Mouse (Mus musculus): ENCODE data around the gene Hivep2. TPM values are rescaled to one million over a fixed set of nuclear protein-coding genes. Genes with fewer than 3 reads are reported as not detected.

Gene Hivep2
- polyA plus RNA-seq, 1 experiment from 2014 or later: 5.6 TPM

GRCm38 (mm10) chr10:14085241-14085659 is 119.4 kb downstream of the Hivep2 start:
- H3K4me1 ChIP-seq (ENCODE audit: control insufficient read depth, insufficient read depth, low read length): peaks cover 3% of the 10 kb centered on the region; the same call in 1 of the 2 replicates
- 77% methylated on average over 12 of the region's 12 CpGs for whole genome bisulfite sequencing
- no peak overlapping the region; the same call in 1 of the 2 replicates for H3K27ac ChIP-seq (ENCODE audit: low read length)
- H3K9me3 ChIP-seq (replicated peaks; ENCODE audit: control insufficient read depth, low read length): no peaks in the 10 kb centered on the region
- H3K4me2 ChIP-seq (ENCODE audit: low read depth, low read length): no peak overlapping the region
- ATAC-seq (ENCODE audit: insufficient read depth, low FRiP score): no peak
- no peaks in the 10 kb centered on the region for H3K36me3 ChIP-seq (ENCODE audit: control insufficient read depth, insufficient read depth, low read length)
- H3K9ac ChIP-seq (ENCODE audit: low read length): no peak overlapping the region
- no peaks in the 10 kb centered on the region for H3K27me3 ChIP-seq (ENCODE audit: control insufficient read depth, insufficient read depth, low read length)
- H3K4me3 ChIP-seq (replicated peaks; ENCODE audit: low read length): no peak overlapping the region

GRCm38 (mm10) chr10:14085882-14086515 is 120.1 kb downstream of the Hivep2 start:
- 0 out of 2 replicates have a peak overlapping the region, but pooled peaks have one; percentile 18 for H3K9ac ChIP-seq (ENCODE audit: low read length)
- peak overlapping the region; percentile 74 for H3K27ac ChIP-seq (ENCODE audit: low read length)
- peaks cover 3% of the 10 kb centered on the region; the same call in 1 of the 2 replicates for H3K4me1 ChIP-seq (ENCODE audit: control insufficient read depth, insufficient read depth, low read length)
- peak overlapping the region; percentile 30 for H3K4me3 ChIP-seq (replicated peaks; ENCODE audit: low read length)
- 37% methylated on average over 10 of the region's 10 CpGs for WGBS
- H3K4me2 ChIP-seq (ENCODE audit: low read depth, low read length): peak overlapping the region; percentile 44
- ATAC-seq (ENCODE audit: insufficient read depth, low FRiP score): no peak
- no peaks in the 10 kb centered on the region for H3K9me3 ChIP-seq (replicated peaks; ENCODE audit: control insufficient read depth, low read length)
- no peaks in the 10 kb centered on the region for H3K27me3 ChIP-seq (ENCODE audit: control insufficient read depth, insufficient read depth, low read length)
- no peaks in the 10 kb centered on the region for H3K36me3 ChIP-seq (ENCODE audit: control insufficient read depth, insufficient read depth, low read length)

GRCm38 (mm10) chr10:14087316-14087715 is 121.4 kb downstream of the Hivep2 start:
- 77% methylated on average over 7 of the region's 7 CpGs for WGBS
- no peak overlapping the region for H3K9ac ChIP-seq (ENCODE audit: low read length)
- no peaks in the 10 kb centered on the region for H3K27me3 ChIP-seq (ENCODE audit: control insufficient read depth, insufficient read depth, low read length)
- no peak overlapping the region for H3K4me2 ChIP-seq (ENCODE audit: low read depth, low read length)
- no peak overlapping the region for H3K27ac ChIP-seq (ENCODE audit: low read length)
- no peak for ATAC-seq (ENCODE audit: insufficient read depth, low FRiP score)
- H3K36me3 ChIP-seq (ENCODE audit: control insufficient read depth, insufficient read depth, low read length): no peaks in the 10 kb centered on the region
- peaks cover 3% of the 10 kb centered on the region; the same call in 1 of the 2 replicates for H3K4me1 ChIP-seq (ENCODE audit: control insufficient read depth, insufficient read depth, low read length)
- no peaks in the 10 kb centered on the region for H3K9me3 ChIP-seq (replicated peaks; ENCODE audit: control insufficient read depth, low read length)
- H3K4me3 ChIP-seq (replicated peaks; ENCODE audit: low read length): no peak overlapping the region

DNA sequence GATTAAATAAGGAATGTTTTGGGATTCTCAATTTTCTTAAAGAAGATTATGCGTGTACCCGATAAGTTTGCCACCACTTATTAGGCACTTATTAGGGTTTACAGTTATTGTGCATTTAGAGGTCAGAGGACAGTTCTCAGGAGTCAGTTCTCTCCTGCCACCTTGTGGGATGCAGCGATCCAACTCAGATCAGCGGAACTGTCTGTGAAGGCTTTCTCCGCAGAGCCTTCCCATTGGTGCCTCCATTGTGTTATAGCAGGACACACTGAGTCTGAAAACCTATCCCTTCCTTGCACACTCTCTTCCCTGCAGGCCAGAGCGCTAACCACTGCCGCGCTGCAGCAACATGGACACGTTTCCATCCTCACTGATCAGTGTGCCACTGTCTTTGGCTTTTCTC is 123.6 kb downstream of the Hivep2 start:
- no peak overlapping the region for H3K27ac ChIP-seq (ENCODE audit: low read length)
- H3K4me1 ChIP-seq (ENCODE audit: control insufficient read depth, insufficient read depth, low read length): peaks cover 3% of the 10 kb centered on the region; the same call in 1 of the 2 replicates
- ATAC-seq (ENCODE audit: insufficient read depth, low FRiP score): no peak
- no peak overlapping the region for H3K9ac ChIP-seq (ENCODE audit: low read length)
- WGBS: 65% methylated on average over 9 of the region's 9 CpGs
- no peaks in the 10 kb centered on the region for H3K27me3 ChIP-seq (ENCODE audit: control insufficient read depth, insufficient read depth, low read length)
- H3K4me2 ChIP-seq (ENCODE audit: low read depth, low read length): no peak overlapping the region
- no peaks in the 10 kb centered on the region for H3K36me3 ChIP-seq (ENCODE audit: control insufficient read depth, insufficient read depth, low read length)
- no peak overlapping the region for H3K4me3 ChIP-seq (replicated peaks; ENCODE audit: low read length)
- no peaks in the 10 kb centered on the region for H3K9me3 ChIP-seq (replicated peaks; ENCODE audit: control insufficient read depth, low read length)

DNA sequence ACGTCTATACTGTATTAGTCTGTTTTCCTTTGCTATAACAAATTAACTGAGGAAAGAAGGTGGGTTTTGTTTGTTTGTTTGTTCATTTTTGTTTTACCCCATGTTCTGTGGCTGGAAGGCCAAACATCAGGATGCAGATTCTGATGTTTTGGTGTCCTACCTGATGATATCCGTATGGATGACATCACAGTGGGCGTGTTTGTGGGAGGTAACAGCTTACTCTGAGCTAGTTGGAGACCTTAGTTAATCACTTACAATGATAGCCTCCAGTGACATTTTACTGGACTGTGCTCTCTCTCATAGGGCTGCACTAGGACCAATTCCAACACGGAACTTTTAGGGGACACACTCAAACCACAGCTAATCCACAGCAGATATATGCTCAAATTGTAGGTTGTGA is 128.2 kb downstream of the Hivep2 start:
- no peak overlapping the region for H3K4me2 ChIP-seq (ENCODE audit: low read depth, low read length)
- 77% methylated on average over 4 of the region's 4 CpGs for WGBS
- no peak overlapping the region for H3K9ac ChIP-seq (ENCODE audit: low read length)
- ATAC-seq (ENCODE audit: insufficient read depth, low FRiP score): no peak
- no peaks in the 10 kb centered on the region for H3K9me3 ChIP-seq (replicated peaks; ENCODE audit: control insufficient read depth, low read length)
- H3K4me1 ChIP-seq (ENCODE audit: control insufficient read depth, insufficient read depth, low read length): no peaks in the 10 kb centered on the region
- H3K4me3 ChIP-seq (replicated peaks; ENCODE audit: low read length): no peak overlapping the region
- H3K27ac ChIP-seq (ENCODE audit: low read length): no peak overlapping the region
- no peaks in the 10 kb centered on the region for H3K36me3 ChIP-seq (ENCODE audit: control insufficient read depth, insufficient read depth, low read length)
- no peaks in the 10 kb centered on the region for H3K27me3 ChIP-seq (ENCODE audit: control insufficient read depth, insufficient read depth, low read length)

DNA sequence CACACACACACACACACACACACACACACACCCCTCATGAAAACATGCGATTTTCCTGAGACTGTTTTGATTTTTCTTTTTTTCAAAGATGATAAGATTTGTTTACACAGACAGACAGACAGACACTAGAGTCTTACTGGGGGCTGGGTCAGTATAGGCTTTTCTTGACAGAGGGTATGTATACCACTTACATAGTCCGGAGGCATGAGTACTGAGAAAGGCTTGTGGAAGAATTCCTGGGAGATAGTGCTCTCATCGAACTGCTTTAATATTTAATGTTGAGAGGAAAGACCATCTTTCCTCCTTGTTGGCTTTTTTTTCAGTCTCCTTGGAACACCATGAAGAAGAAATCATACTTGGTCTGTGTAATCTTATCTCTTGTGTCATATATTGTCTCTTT is 130.2 kb downstream of the Hivep2 start:
- Histone ChIP-seq H3K9ac (ENCODE audit: low read length) (no peak overlapping the region), H3K4me1 (ENCODE audit: control insufficient read depth, insufficient read depth, low read length) (no peaks in the 10 kb centered on the region), H3K27me3 (ENCODE audit: control insufficient read depth, insufficient read depth, low read length) (no peaks in the 10 kb centered on the region), H3K9me3 (replicated peaks; ENCODE audit: control insufficient read depth, low read length) (no peaks in the 10 kb centered on the region), H3K27ac (ENCODE audit: low read length) (no peak overlapping the region), H3K4me2 (ENCODE audit: low read depth, low read length) (no peak overlapping the region), H3K4me3 (replicated peaks; ENCODE audit: low read length) (no peak overlapping the region), H3K36me3 (ENCODE audit: control insufficient read depth, insufficient read depth, low read length) (no peaks in the 10 kb centered on the region)
- no peak for ATAC-seq (ENCODE audit: insufficient read depth, low FRiP score)
- 68% methylated on average over 3 of the region's 3 CpGs for WGBS

GRCm38 (mm10) chr10:14099182-14099581 is 133.3 kb downstream of the Hivep2 start:
- H3K4me2 ChIP-seq (ENCODE audit: low read depth, low read length): no peak overlapping the region
- no peaks in the 10 kb centered on the region for H3K27me3 ChIP-seq (ENCODE audit: control insufficient read depth, insufficient read depth, low read length)
- H3K36me3 ChIP-seq (ENCODE audit: control insufficient read depth, insufficient read depth, low read length): no peaks in the 10 kb centered on the region
- 68% methylated on average over 4 of the region's 4 CpGs for WGBS
- ATAC-seq (ENCODE audit: insufficient read depth, low FRiP score): no peak
- H3K27ac ChIP-seq (ENCODE audit: low read length): no peak overlapping the region
- H3K4me1 ChIP-seq (ENCODE audit: control insufficient read depth, insufficient read depth, low read length): no peaks in the 10 kb centered on the region
- H3K9ac ChIP-seq (ENCODE audit: low read length): no peak overlapping the region
- no peak overlapping the region for H3K4me3 ChIP-seq (replicated peaks; ENCODE audit: low read length)
- no peaks in the 10 kb centered on the region for H3K9me3 ChIP-seq (replicated peaks; ENCODE audit: control insufficient read depth, low read length)

- no peak for ATAC-seq (ENCODE audit: insufficient read depth, low FRiP score)
- Histone ChIP-seq H3K27me3 (ENCODE audit: control insufficient read depth, insufficient read depth, low read length) (no peaks in the 10 kb centered on the region), H3K9me3 (replicated peaks; ENCODE audit: control insufficient read depth, low read length) (no peaks in the 10 kb centered on the region), H3K4me2 (ENCODE audit: low read depth, low read length) (no peak overlapping the region), H3K4me1 (ENCODE audit: control insufficient read depth, insufficient read depth, low read length) (no peaks in the 10 kb centered on the region), H3K9ac (ENCODE audit: low read length) (no peak overlapping the region), H3K36me3 (ENCODE audit: control insufficient read depth, insufficient read depth, low read length) (no peaks in the 10 kb centered on the region), H3K4me3 (replicated peaks; ENCODE audit: low read length) (no peak overlapping the region), H3K27ac (ENCODE audit: low read length) (no peak overlapping the region)
- 88% methylated on average over 8 of the region's 8 CpGs for WGBS
Measured at GRCm38 (mm10) chr10:14100041-14100440, 134.2 kb downstream of the Hivep2 start.

DNA sequence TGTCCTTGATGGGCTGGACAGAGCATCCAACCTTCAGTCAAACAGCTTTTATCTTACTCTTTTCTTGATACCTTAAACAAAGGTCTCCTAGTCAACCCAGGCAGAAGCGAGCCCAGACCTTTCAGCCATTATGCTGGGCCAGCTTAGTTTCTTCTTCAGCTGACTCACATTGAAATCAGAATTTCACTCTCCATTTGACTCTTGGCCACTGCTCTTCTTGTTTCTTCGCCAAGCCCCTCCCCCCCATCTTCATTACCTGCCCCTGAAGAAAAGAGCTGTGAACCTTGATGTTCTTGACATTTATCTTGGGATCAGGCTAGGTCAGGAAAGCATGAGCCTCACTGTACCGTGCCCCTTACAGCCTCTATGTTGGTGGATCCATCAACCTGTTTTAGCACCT is 135.0 kb downstream of the Hivep2 start:
- no peak for ATAC-seq (ENCODE audit: insufficient read depth, low FRiP score)
- no peak overlapping the region for H3K4me3 ChIP-seq (replicated peaks; ENCODE audit: low read length)
- WGBS: 76% methylated on average over 3 of the region's 3 CpGs

More for the DNA sequence above, 135.0 kb downstream of the Hivep2 start:
- Histone ChIP-seq H3K27me3 (ENCODE audit: control insufficient read depth, insufficient read depth, low read length) (no peaks in the 10 kb centered on the region), H3K4me2 (ENCODE audit: low read depth, low read length) (no peak overlapping the region), H3K9ac (ENCODE audit: low read length) (no peak overlapping the region), H3K4me1 (ENCODE audit: control insufficient read depth, insufficient read depth, low read length) (no peaks in the 10 kb centered on the region), H3K36me3 (ENCODE audit: control insufficient read depth, insufficient read depth, low read length) (no peaks in the 10 kb centered on the region), H3K27ac (ENCODE audit: low read length) (no peak overlapping the region), H3K9me3 (replicated peaks; ENCODE audit: control insufficient read depth, low read length) (no peaks in the 10 kb centered on the region)

Measured in stomach, embryonic 16.5 days (tissue).